Mouse (Mus musculus): Measurements from ENCODE around the gene Gm42674. TPM values are rescaled to one million over a fixed set of nuclear protein-coding genes. Genes with fewer than 3 reads are reported as not detected.

Gene Gm42674
- total and polyA plus RNA-seq, 3 experiments, result not detected

- Histone ChIP-seq H3K79me2 (replicated peaks; ENCODE audit: control insufficient read depth, extremely low read depth, insufficient read depth, poor library complexity, severe bottlenecking) (no peaks in the 10 kb centered on the region), H3K27ac (ENCODE audit: insufficient read depth, low read depth) (no peak overlapping the region), H3K27me3 (replicated peaks) (peaks cover 2% of the 10 kb centered on the region), H3K36me3 (replicated peaks in 1 of 2; ENCODE audit: control insufficient read depth in 1 of 2, insufficient read depth in 1 of 2, low read length in 1 of 2) (no peaks in the 10 kb centered on the region), H3K9ac (ENCODE audit: insufficient read depth, low read depth) (no peak overlapping the region), H3K4me2 (ENCODE audit: insufficient read depth, low read depth, poor library complexity, severe bottlenecking) (no peak overlapping the region), H3K4me3 (replicated peaks in 1 of 3; ENCODE audit: low read depth in 2 of 3, low read length in 2 of 3, poor library complexity in 1 of 3) (no peak overlapping the region), H3K4me1 (ENCODE audit: control insufficient read depth in 1 of 2, insufficient read depth in 2 of 2) (peaks cover 0 to 24% of the 10 kb centered on the region in 2 experiments; a peak in 2 of 4 replicates), H3K9me3 (replicated peaks; ENCODE audit: low read length) (no peaks in the 10 kb centered on the region)
- dilution Hi-C loops (cut with MboI; ENCODE audit: extremely low pct_ligation_motif_present, extremely low pct_unique_long_range_greater_than_20kb, low sequenced_read_pairs), result no loop called here
- TF ChIP-seq SIN3A (IDR thresholded peaks at IDR 0.05; ENCODE audit: low read length), result no peak
- in situ Hi-C loops (cut with MboI; ENCODE audit: low pct_ligation_motif_present, low pct_unique_long_range_greater_than_20kb, low sequenced_read_pairs), result no loop called here
- DNase-seq (ENCODE audit: extremely low read depth), result no peak
Observed at GRCm38 (mm10) chr3:90605736-90606135, 4.0 kb downstream of the Gm42674 start.

- Histone ChIP-seq H3K4me1 (ENCODE audit: control insufficient read depth in 1 of 2, insufficient read depth in 2 of 2) (peaks cover 0 to 24% of the 10 kb centered on the region in 2 experiments; a peak in 2 of 4 replicates), H3K79me2 (replicated peaks; ENCODE audit: control insufficient read depth, extremely low read depth, insufficient read depth, poor library complexity, severe bottlenecking) (no peaks in the 10 kb centered on the region), H3K9me3 (replicated peaks; ENCODE audit: low read length) (no peaks in the 10 kb centered on the region), H3K9ac (ENCODE audit: insufficient read depth, low read depth) (no peak overlapping the region), H3K4me3 (replicated peaks in 1 of 3; ENCODE audit: low read depth in 2 of 3, low read length in 2 of 3, poor library complexity in 1 of 3) (no peak overlapping the region), H3K27ac (ENCODE audit: insufficient read depth, low read depth) (no peak overlapping the region), H3K27me3 (replicated peaks) (peaks cover 2% of the 10 kb centered on the region), H3K36me3 (replicated peaks in 1 of 2; ENCODE audit: control insufficient read depth in 1 of 2, insufficient read depth in 1 of 2, low read length in 1 of 2) (no peaks in the 10 kb centered on the region), H3K4me2 (ENCODE audit: insufficient read depth, low read depth, poor library complexity, severe bottlenecking) (no peak overlapping the region)
- TF ChIP-seq GABPA (IDR thresholded peaks at IDR 0.05; ENCODE audit: insufficient replicate concordance, low read depth, low read length), result no peak
- TF ChIP-seq ZNF384 (IDR thresholded peaks at IDR 0.05; ENCODE audit: low read depth, low read length), result no peak
- TF ChIP-seq MEF2A (IDR thresholded peaks at IDR 0.05; ENCODE audit: borderline replicate concordance, low read depth, low read length), result no peak
- TF ChIP-seq MYC (IDR thresholded peaks at IDR 0.05; ENCODE audit: low read depth, low read length), result no peak
- TF ChIP-seq MAX (IDR thresholded peaks at IDR 0.05; ENCODE audit: low read length), result no peak
- no peak for TF ChIP-seq BHLHE40 (IDR thresholded peaks at IDR 0.05; ENCODE audit: low read depth, low read length)
- no peak for TF ChIP-seq TCF12 (IDR thresholded peaks at IDR 0.05; ENCODE audit: low read depth, low read length)
- TF ChIP-seq RAD21 (IDR thresholded peaks at IDR 0.05; ENCODE audit: low read depth, low read length), result no peak
- TF ChIP-seq EP300 (IDR thresholded peaks at IDR 0.05; ENCODE audit: low read length), result no peak
- no peak for TF ChIP-seq CTCF (conservative IDR thresholded peaks at IDR 0.05 in 1 of 2, IDR thresholded peaks at IDR 0.05 in 1 of 2; ENCODE audit: low read depth in 2 of 2, low read length in 2 of 2)
- no peak for TF ChIP-seq POLR2A (IDR thresholded peaks at IDR 0.05; ENCODE audit: low read depth, low read length)
- no peak for TF ChIP-seq NRF1 (IDR thresholded peaks at IDR 0.05; ENCODE audit: low read depth, low read length)
- no peak for TF ChIP-seq NELFE (IDR thresholded peaks at IDR 0.05; ENCODE audit: low read depth, low read length)
- TF ChIP-seq UBTF (IDR thresholded peaks at IDR 0.05; ENCODE audit: low read depth, low read length), result no peak
- no peak for TF ChIP-seq HCFC1 (IDR thresholded peaks at IDR 0.05; ENCODE audit: low read depth, low read length)
- TF ChIP-seq SIN3A (IDR thresholded peaks at IDR 0.05; ENCODE audit: low read length), result no peak
- TF ChIP-seq MXI1 (IDR thresholded peaks at IDR 0.05; ENCODE audit: low read depth, low read length), result no peak
- TF ChIP-seq SMC3 (IDR thresholded peaks at IDR 0.05; ENCODE audit: low read depth, low read length), result no peak
- no peak for TF ChIP-seq RCOR1 (conservative IDR thresholded peaks at IDR 0.05; ENCODE audit: low read depth, low read length)
- no peak for TF ChIP-seq USF1 (IDR thresholded peaks at IDR 0.05; ENCODE audit: low read depth, low read length)
- in situ Hi-C loops (cut with MboI; ENCODE audit: low pct_ligation_motif_present, low pct_unique_long_range_greater_than_20kb, low sequenced_read_pairs) (no loop called here), dilution Hi-C loops (cut with MboI; ENCODE audit: extremely low pct_ligation_motif_present, extremely low pct_unique_long_range_greater_than_20kb, low sequenced_read_pairs) (no loop called here)
- DNase-seq (ENCODE audit: extremely low read depth), result no peak
Observed at GRCm38 (mm10) chr3:90606185-90606584, 4.5 kb downstream of the Gm42674 start.
